Mouse (Mus musculus) intestine, postnatal 0 days (tissue): ENCODE measurements around the gene Irf8. TPM values are rescaled to one million over a fixed set of nuclear protein-coding genes. Genes with fewer than 3 reads are reported as not detected.

Source experiments
- ATAC-seq: fragments of 200-750 bp; cut with Nextera tagmentation; 2 replicates; pipeline ENCODE4 v1.8.0; 2017; ENCODE audit warnings: mild to moderate bottlenecking, moderate TSS enrichment, moderate library complexity
- H3K27ac ChIP-seq: fragments of 300-500 bp; sonication (generic); 2 replicates; pipeline ENCODE4 v1.5.1; 2014; ENCODE audit warnings: mild to moderate bottlenecking, low read depth, low read length, moderate library complexity
- H3K27me3 ChIP-seq: fragments of 300-500 bp; sonication (generic); replicated peaks from 2 replicates; pipeline ENCODE4 v1.6.1; 2014; ENCODE audit warnings: low read length, mixed read lengths; ENCODE audit not compliant: control insufficient read depth, insufficient read depth
- H3K36me3 ChIP-seq: fragments of 300-500 bp; sonication (generic); 2 replicates; pipeline ENCODE4 v1.6.1; 2014; ENCODE audit warnings: mild to moderate bottlenecking, moderate library complexity; ENCODE audit not compliant: control insufficient read depth, insufficient read depth
- H3K4me1 ChIP-seq: fragments of 300-500 bp; sonication (generic); replicated peaks from 2 replicates; pipeline ENCODE4 v1.6.1; 2014; ENCODE audit warnings: antibody characterized with exemption, low read length, mixed read lengths; ENCODE audit not compliant: control insufficient read depth, insufficient read depth
- H3K4me2 ChIP-seq: fragments of 300-500 bp; sonication (generic); replicated peaks from 2 replicates; pipeline ENCODE4 v1.6.1; 2014; ENCODE audit warnings: low read depth, mild to moderate bottlenecking, moderate library complexity
- H3K4me3 ChIP-seq: fragments of 300-500 bp; sonication (generic); 2 replicates; pipeline ENCODE4 v1.5.1; 2014; ENCODE audit warnings: low read depth, low read length
- H3K9ac ChIP-seq: fragments of 300-500 bp; sonication (generic); 2 replicates; pipeline ENCODE4 v1.6.1; 2014; ENCODE audit warnings: mild to moderate bottlenecking, low read depth, low read length
- H3K9me3 ChIP-seq: fragments of 300-500 bp; sonication (generic); 2 replicates; pipeline ENCODE4 v1.6.1; 2016; ENCODE audit warnings: mixed run types; ENCODE audit not compliant: control insufficient read depth
- CTCF ChIP-seq: sonication (generic); IDR thresholded peaks from 2 replicates; pipeline ENCODE4 v1.5.1; 2016; ENCODE audit warnings: low read depth, mild to moderate bottlenecking, control low read depth, antibody characterized with exemption, moderate library complexity
- WGBS: fragments of 180-500 bp; shearing (Covaris S2); extraction: QIAGEN DNeasy Blood & Tissue Kit; methylation state at CpG from one replicate; pipeline ENCODE4 v1.1.7; 2014; 5-methylcytosine and 5-hydroxymethylcytosine counted together
- polyA plus RNA-seq: library from polyadenylated mRNA; unstranded; fragments of >200 nt; fragmentation: Nextera tagmentation; extraction: Ambion mirVana; gene quantifications from 2 replicates; pipeline ENCODE4 v1.2.1, GENCODE M21; 2015

Irf8 gene
- polyA plus RNA-seq, 1 experiment from 2014 or later = 79.5 TPM

DNA sequence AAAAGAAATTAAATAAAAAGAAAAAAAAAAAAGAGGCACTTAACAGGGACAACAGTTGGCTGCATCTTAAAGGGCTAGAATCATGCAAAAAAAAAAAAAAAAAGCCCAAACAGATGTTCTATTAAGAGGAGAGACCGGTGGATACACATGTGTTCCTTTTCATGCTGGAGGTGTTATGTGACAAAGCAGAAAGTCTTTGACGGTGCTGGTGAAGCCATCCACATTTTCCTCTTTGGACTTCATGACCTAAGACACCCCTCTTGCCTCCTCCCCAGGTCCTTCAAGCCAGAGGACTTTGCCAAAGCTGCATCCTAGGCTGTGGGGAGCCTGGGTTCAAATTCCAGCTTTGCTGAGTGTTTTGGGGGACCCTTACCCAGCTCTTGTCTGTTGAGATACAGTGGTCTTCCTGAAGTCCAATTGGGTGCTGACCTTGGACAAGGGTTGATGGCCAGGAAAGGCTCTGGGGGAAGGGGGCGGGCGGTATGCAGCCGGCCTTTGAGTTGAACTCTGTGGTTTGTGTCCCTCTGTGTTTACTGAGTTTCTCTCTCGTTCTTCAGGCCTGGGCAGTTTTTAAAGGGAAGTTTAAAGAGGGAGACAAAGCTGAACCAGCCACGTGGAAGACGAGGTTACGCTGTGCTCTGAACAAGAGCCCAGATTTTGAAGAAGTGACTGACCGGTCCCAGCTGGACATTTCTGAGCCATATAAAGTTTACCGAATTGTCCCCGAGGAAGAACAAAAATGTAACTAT is 7.2 kb downstream of the Irf8 start:
- H3K4me1 ChIP-seq = peaks cover 22% of the 10 kb centered on the region
- H3K27me3 ChIP-seq = no peaks in the 10 kb centered on the region
- no peak for TF ChIP-seq CTCF
- no peak overlapping the region for H3K4me3 ChIP-seq
- H3K36me3 ChIP-seq = peaks cover 56% of the 10 kb centered on the region
- H3K27ac ChIP-seq = peak overlapping the region; percentile 81
- peak overlapping the region; percentile 38; the same call in 1 of the 2 replicates for H3K4me2 ChIP-seq
- H3K9ac ChIP-seq = no peak overlapping the region; the same call in 1 of the 2 replicates
- no peak; the same call in 1 of the 2 replicates for ATAC-seq
- WGBS = 32% methylated on average over 12 of the region's 12 CpGs
- H3K9me3 ChIP-seq = no peaks in the 10 kb centered on the region

DNA sequence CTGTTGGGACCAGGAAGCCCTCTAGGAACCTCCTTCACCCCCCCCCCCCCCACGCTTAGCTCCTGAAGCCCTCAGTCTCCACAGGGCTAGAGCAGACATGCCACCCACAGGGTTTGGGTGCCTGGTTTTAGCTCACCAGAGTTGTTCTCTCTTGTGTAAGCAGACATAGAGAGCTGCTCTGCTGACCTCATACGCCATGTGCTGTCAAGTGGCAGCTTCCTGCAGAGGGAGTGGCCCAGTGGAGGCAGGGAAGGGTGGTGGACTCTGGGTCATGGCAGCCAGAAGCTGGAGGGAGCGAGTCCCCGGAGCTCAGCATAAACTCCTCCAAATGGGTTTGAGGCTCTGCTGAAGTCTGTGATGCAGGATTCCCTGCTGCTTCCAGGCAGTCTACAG is 7.7 kb downstream of the Irf8 start:
- ATAC-seq = peak; percentile 69
- H3K9me3 ChIP-seq = no peaks in the 10 kb centered on the region
- peak overlapping the region; percentile 81 for H3K27ac ChIP-seq
- peaks cover 60% of the 10 kb centered on the region for H3K36me3 ChIP-seq
- H3K4me2 ChIP-seq = peak overlapping the region; percentile 38
- H3K4me1 ChIP-seq = peaks cover 20% of the 10 kb centered on the region
- 0 out of 2 replicates have a peak, but pooled peaks have one; percentile 31 for TF ChIP-seq CTCF
- 20% methylated on average over 4 of the region's 4 CpGs for WGBS
- no peak overlapping the region; the same call in 1 of the 2 replicates for H3K9ac ChIP-seq
- no peaks in the 10 kb centered on the region for H3K27me3 ChIP-seq
- no peak overlapping the region for H3K4me3 ChIP-seq

DNA sequence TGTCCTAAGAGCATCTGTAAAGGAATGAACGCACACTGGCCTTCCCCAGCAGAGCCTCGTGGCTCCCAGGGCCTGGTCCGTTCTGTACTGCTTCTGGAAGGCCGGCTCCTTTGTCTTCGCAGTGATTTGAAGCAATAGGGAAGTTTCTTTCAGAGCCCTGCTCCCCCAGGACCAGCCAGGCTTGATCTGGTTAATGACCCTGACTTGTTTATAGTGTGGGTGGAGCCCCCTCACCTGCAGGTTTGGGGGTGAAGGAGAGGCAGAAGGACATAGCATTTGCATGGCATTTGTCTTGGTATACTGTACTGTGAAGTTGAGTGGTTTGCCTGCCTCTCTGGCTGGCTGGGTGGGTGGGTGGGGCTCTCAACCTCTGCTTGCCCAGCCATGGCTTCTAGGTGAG is 8.3 kb downstream of the Irf8 start:
- Histone ChIP-seq H3K9me3 (no peaks in the 10 kb centered on the region), H3K27ac (peak overlapping the region; percentile 81), H3K4me1 (peaks cover 20% of the 10 kb centered on the region), H3K36me3 (peaks cover 66% of the 10 kb centered on the region), H3K27me3 (no peaks in the 10 kb centered on the region), H3K9ac (no peak overlapping the region), H3K4me3 (no peak overlapping the region), H3K4me2 (peak overlapping the region; percentile 38; the same call in 1 of the 2 replicates)
- 31% methylated on average over 5 of the region's 5 CpGs for WGBS
- ATAC-seq = peak; percentile 23; the same call in 1 of the 2 replicates
- TF ChIP-seq CTCF = no peak

DNA sequence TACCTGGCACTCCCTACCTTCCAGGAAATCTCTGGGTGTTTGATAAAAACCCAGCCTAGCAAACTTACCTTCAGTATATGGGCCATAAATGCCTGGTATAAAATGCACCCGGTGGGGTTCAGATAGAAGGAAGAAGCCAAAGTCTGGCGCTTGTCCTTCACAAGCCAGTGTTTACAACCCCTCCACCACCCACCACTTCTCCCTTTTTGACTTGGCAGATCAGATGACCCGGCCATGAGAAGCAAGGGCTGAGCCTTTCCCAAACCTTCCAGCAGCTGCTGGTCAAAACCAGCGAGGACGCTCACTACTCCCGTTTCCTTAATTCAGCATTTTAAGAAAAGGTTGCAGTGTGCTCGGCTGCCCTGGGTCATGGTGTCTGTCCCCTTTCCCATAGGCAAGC is 9.1 kb downstream of the Irf8 start:
- 35% methylated on average over 7 of the region's 7 CpGs for WGBS
- peak overlapping the region; percentile 58 for H3K27ac ChIP-seq
- no peaks in the 10 kb centered on the region for H3K9me3 ChIP-seq

DNA sequence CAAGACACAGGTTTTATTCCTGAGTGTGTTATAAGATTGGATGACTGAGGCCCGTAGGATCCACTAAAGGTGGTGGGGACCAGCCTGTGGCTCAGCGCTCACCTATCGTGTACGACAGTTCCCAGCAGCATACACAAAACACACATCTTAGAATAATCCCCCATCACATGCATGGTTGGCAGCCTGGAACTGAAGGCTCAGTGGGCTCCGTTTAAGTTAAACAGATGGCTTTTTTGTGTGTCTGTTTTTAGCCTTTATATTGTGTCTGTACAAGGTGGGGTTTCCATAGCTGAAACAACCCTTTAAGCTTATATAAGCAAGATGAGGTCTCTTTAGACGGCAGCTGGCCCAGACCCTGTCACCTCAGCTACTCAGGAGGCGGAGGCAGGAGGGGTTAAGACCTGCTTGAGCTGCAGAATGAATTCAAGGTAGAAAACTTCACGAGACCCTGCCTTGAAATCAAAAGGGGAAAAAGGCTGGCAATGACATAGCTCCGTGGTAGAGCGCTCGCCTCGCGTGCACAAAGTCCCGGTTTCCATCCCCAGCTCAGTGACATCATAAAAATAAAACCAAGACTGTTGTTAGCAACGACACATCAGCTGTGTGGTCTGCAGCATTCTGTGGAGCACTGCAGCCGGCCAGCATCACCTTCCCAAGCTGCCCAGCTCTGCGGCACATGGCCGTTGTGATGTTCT is 10.0 kb downstream of the Irf8 start:
- Histone ChIP-seq H3K27ac (no peak overlapping the region), H3K9me3 (no peaks in the 10 kb centered on the region), H3K4me2 (no peak overlapping the region), H3K36me3 (peaks cover 61% of the 10 kb centered on the region), H3K4me3 (no peak overlapping the region), H3K27me3 (no peaks in the 10 kb centered on the region), H3K4me1 (peaks cover 19% of the 10 kb centered on the region), H3K9ac (no peak overlapping the region)
- ATAC-seq = no peak
- TF ChIP-seq CTCF = no peak
- 79% methylated on average over 18 of the region's 18 CpGs for WGBS

More for the DNA sequence above, 9.1 kb downstream of the Irf8 start:
- Histone ChIP-seq H3K4me1 (peaks cover 19% of the 10 kb centered on the region), H3K4me2 (no peak overlapping the region), H3K4me3 (no peak overlapping the region), H3K36me3 (peaks cover 69% of the 10 kb centered on the region), H3K9ac (no peak overlapping the region), H3K27me3 (no peaks in the 10 kb centered on the region)
- peak; percentile 52 for ATAC-seq
- no peak for TF ChIP-seq CTCF

DNA sequence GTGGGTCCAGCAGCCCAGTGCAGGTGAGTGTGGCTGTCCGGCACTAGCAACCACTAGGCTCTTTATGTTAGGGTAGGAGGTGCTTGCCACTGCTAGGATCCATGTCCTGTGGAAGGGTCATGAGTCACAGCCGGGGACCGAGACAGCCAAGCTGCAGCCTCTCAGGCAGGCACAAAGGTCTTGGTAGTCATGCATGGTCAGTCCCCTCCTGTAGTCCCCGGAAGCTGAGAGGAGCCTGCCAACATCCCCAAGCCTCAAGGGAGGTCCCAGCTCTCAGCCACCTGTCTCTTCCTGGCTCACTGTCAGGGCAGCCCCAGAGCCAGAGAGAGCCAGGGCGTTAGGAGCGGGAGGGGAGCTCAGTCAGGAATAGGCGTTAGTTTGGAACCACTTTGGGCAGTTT is 11.1 kb downstream of the Irf8 start:
- ATAC-seq = no peak
- H3K27ac ChIP-seq = no peak overlapping the region
- TF ChIP-seq CTCF = no peak

More for the DNA sequence above, 11.1 kb downstream of the Irf8 start:
- Histone ChIP-seq H3K36me3 (peaks cover 53% of the 10 kb centered on the region), H3K4me3 (no peak overlapping the region), H3K27me3 (no peaks in the 10 kb centered on the region), H3K9ac (no peak overlapping the region), H3K4me1 (peaks cover 25% of the 10 kb centered on the region), H3K4me2 (no peak overlapping the region), H3K9me3 (no peaks in the 10 kb centered on the region)
- WGBS = 84% methylated on average over 7 of the region's 7 CpGs
